Mouse (Mus musculus) hindbrain, embryonic 11.5 days (tissue): ENCODE measurements at regions not wholly inside any gene's neighbourhood (a gene's known extent, or its start where the extent isn't known, plus 50 kb on each side); places are given as distances from the start of the nearest gene placed in this dataset.

Source experiments
- ATAC-seq: fragments of 200-750 bp; cut with Nextera tagmentation; 2 replicates; pipeline ENCODE4 v1.8.0; 2017; ENCODE audit warnings: mild to moderate bottlenecking, moderate TSS enrichment, moderate library complexity; ENCODE audit not compliant: low FRiP score
- DNase-seq: peaks from one replicate; pipeline ENCODE4 v3.0.0-alpha.2; 2015; ENCODE audit warnings: low spot score
- H3K27ac ChIP-seq: fragments of 300-500 bp; sonication (generic); 2 replicates; pipeline ENCODE4 v1.5.1; 2014; ENCODE audit warnings: mild to moderate bottlenecking, low read depth, low read length
- H3K27me3 ChIP-seq: fragments of 300-500 bp; sonication (generic); 2 replicates; pipeline ENCODE4 v1.6.1; 2014; ENCODE audit warnings: mild to moderate bottlenecking, low read length, moderate library complexity, mixed read lengths; ENCODE audit not compliant: control insufficient read depth, insufficient read depth
- H3K36me3 ChIP-seq: fragments of 300-500 bp; sonication (generic); 2 replicates; pipeline ENCODE4 v1.6.1; 2014; ENCODE audit warnings: mild to moderate bottlenecking, low read length, moderate library complexity, mixed read lengths; ENCODE audit not compliant: control insufficient read depth, insufficient read depth
- H3K4me1 ChIP-seq: fragments of 300-500 bp; sonication (generic); replicated peaks from 2 replicates; pipeline ENCODE4 v1.6.1; 2014; ENCODE audit warnings: low read length, mixed read lengths; ENCODE audit not compliant: control insufficient read depth, insufficient read depth
- H3K4me2 ChIP-seq: fragments of 300-500 bp; sonication (generic); replicated peaks from 2 replicates; pipeline ENCODE4 v1.6.1; 2014; ENCODE audit warnings: mild to moderate bottlenecking, low read depth, low read length
- H3K4me3 ChIP-seq: fragments of 300-500 bp; sonication (generic); 2 replicates; pipeline ENCODE4 v1.5.1; 2014; ENCODE audit warnings: low read depth, low read length
- H3K9ac ChIP-seq: fragments of 300-500 bp; sonication (generic); 2 replicates; pipeline ENCODE4 v1.6.1; 2014; ENCODE audit warnings: low read depth, low read length
- H3K9me3 ChIP-seq: fragments of 300-500 bp; sonication (generic); 2 replicates; pipeline ENCODE4 v1.6.1; 2016; ENCODE audit warnings: low read length; ENCODE audit not compliant: control insufficient read depth
- WGBS: fragments of 180-500 bp; shearing (Covaris S2); extraction: QIAGEN DNeasy Blood & Tissue Kit; methylation state at CpG from one replicate; pipeline ENCODE4 v1.1.7; 2014; 5-methylcytosine and 5-hydroxymethylcytosine counted together

- Histone ChIP-seq H3K27me3 (no peaks in the 10 kb centered on the region), H3K27ac (no peak overlapping the region), H3K4me3 (no peak overlapping the region), H3K36me3 (no peaks in the 10 kb centered on the region), H3K9ac (no peak overlapping the region), H3K9me3 (no peaks in the 10 kb centered on the region), H3K4me2 (no peak overlapping the region), H3K4me1 (no peaks in the 10 kb centered on the region)
- ATAC-seq = no peak
- DNase-seq = no peak
- 57% methylated on average over 1 of the region's 1 CpGs for WGBS
These were observed 65.7 kb upstream of the Acsl4 start for GRCm38 (mm10) chrX:142456022-142456421.

- Histone ChIP-seq H3K9ac (no peak overlapping the region), H3K36me3 (no peaks in the 10 kb centered on the region), H3K27me3 (no peaks in the 10 kb centered on the region; the same call in 1 of the 2 replicates), H3K9me3 (no peaks in the 10 kb centered on the region), H3K4me3 (no peak overlapping the region), H3K4me2 (no peak overlapping the region), H3K27ac (no peak overlapping the region), H3K4me1 (no peaks in the 10 kb centered on the region)
- WGBS = 71% methylated on average over 2 of the region's 2 CpGs
- DNase-seq (no peak), ATAC-seq (no peak)
These were observed 73.8 kb upstream of the Acsl4 start for GRCm38 (mm10) chrX:142464174-142464573.

- 75% methylated on average over 6 of the region's 6 CpGs for WGBS
These were observed 74.4 kb upstream of the Acsl4 start for GRCm38 (mm10) chrX:142464756-142465155.

GRCm38 (mm10) chrX:142467850-142468256, 77.5 kb upstream of the Acsl4 start:
- Histone ChIP-seq H3K9me3 (no peaks in the 10 kb centered on the region), H3K36me3 (no peaks in the 10 kb centered on the region), H3K4me1 (no peaks in the 10 kb centered on the region), H3K27ac (0 out of 2 replicates have a peak overlapping the region, but pooled peaks have one; percentile 42), H3K9ac (no peak overlapping the region), H3K4me3 (no peak overlapping the region), H3K4me2 (no peak overlapping the region), H3K27me3 (no peaks in the 10 kb centered on the region; the same call in 1 of the 2 replicates)
- DNase-seq (peak; percentile 46), ATAC-seq (peak; percentile 69)
- 21% methylated on average over 5 of the region's 5 CpGs for WGBS

More at GRCm38 (mm10) chrX:142464756-142465155, 74.4 kb upstream of the Acsl4 start:
- no peak overlapping the region for H3K9ac ChIP-seq
- no peaks in the 10 kb centered on the region; the same call in 1 of the 2 replicates for H3K27me3 ChIP-seq
- no peak overlapping the region for H3K4me3 ChIP-seq
- no peaks in the 10 kb centered on the region for H3K4me1 ChIP-seq
- H3K36me3 ChIP-seq = no peaks in the 10 kb centered on the region
- DNase-seq = no peak
- no peak overlapping the region for H3K27ac ChIP-seq
- H3K4me2 ChIP-seq = no peak overlapping the region
- H3K9me3 ChIP-seq = no peaks in the 10 kb centered on the region
- ATAC-seq = no peak

GRCm38 (mm10) chrX:142468388-142468787, 78.1 kb upstream of the Acsl4 start:
- Histone ChIP-seq H3K9ac (no peak overlapping the region), H3K27ac (0 out of 2 replicates have a peak overlapping the region, but pooled peaks have one; percentile 42), H3K4me3 (no peak overlapping the region), H3K4me1 (no peaks in the 10 kb centered on the region), H3K27me3 (no peaks in the 10 kb centered on the region; the same call in 1 of the 2 replicates), H3K36me3 (no peaks in the 10 kb centered on the region), H3K9me3 (no peaks in the 10 kb centered on the region), H3K4me2 (no peak overlapping the region)
- DNase-seq = no peak
- ATAC-seq = no peak
- 30% methylated on average over 4 of the region's 4 CpGs for WGBS

GRCm38 (mm10) chrX:142469048-142469634, 78.8 kb upstream of the Acsl4 start:
- WGBS = 13% methylated on average over 7 of the region's 7 CpGs
- DNase-seq (peak; percentile 33), ATAC-seq (no peak)
- Histone ChIP-seq H3K27ac (no peak overlapping the region), H3K9me3 (no peaks in the 10 kb centered on the region), H3K36me3 (no peaks in the 10 kb centered on the region), H3K4me3 (no peak overlapping the region), H3K4me2 (no peak overlapping the region), H3K9ac (no peak overlapping the region), H3K27me3 (no peaks in the 10 kb centered on the region), H3K4me1 (no peaks in the 10 kb centered on the region)

GRCm38 (mm10) chrX:142470083-142470482, 79.7 kb upstream of the Acsl4 start:
- ATAC-seq = no peak
- H3K4me2 ChIP-seq = no peak overlapping the region
- H3K27me3 ChIP-seq = no peaks in the 10 kb centered on the region
- H3K27ac ChIP-seq = no peak overlapping the region
- H3K9me3 ChIP-seq = no peaks in the 10 kb centered on the region
- WGBS = 91% methylated on average over 1 of the region's 1 CpGs
- H3K9ac ChIP-seq = no peak overlapping the region
- H3K4me1 ChIP-seq = no peaks in the 10 kb centered on the region
- DNase-seq = no peak
- H3K36me3 ChIP-seq = no peaks in the 10 kb centered on the region
- H3K4me3 ChIP-seq = no peak overlapping the region

GRCm38 (mm10) chrX:142481203-142481815, 91.0 kb upstream of the Acsl4 start:
- Histone ChIP-seq H3K27me3 (peaks cover 2% of the 10 kb centered on the region; the same call in 1 of the 2 replicates), H3K4me1 (no peaks in the 10 kb centered on the region), H3K9ac (no peak overlapping the region), H3K27ac (no peak overlapping the region), H3K9me3 (no peaks in the 10 kb centered on the region), H3K4me3 (no peak overlapping the region), H3K36me3 (no peaks in the 10 kb centered on the region), H3K4me2 (no peak overlapping the region)
- no peak for ATAC-seq
- 80% methylated on average over 5 of the region's 5 CpGs for WGBS
- DNase-seq = no peak

- H3K27ac ChIP-seq = no peak overlapping the region
- 86% methylated on average over 4 of the region's 4 CpGs for WGBS
- no peak for ATAC-seq
- no peak for DNase-seq
- H3K27me3 ChIP-seq = no peaks in the 10 kb centered on the region; the same call in 1 of the 2 replicates
- no peak overlapping the region for H3K9ac ChIP-seq
- H3K4me3 ChIP-seq = no peak overlapping the region
- H3K4me2 ChIP-seq = no peak overlapping the region
- no peaks in the 10 kb centered on the region for H3K36me3 ChIP-seq
- H3K9me3 ChIP-seq = no peaks in the 10 kb centered on the region
- H3K4me1 ChIP-seq = no peaks in the 10 kb centered on the region
These were observed 97.7 kb upstream of the Acsl4 start for GRCm38 (mm10) chrX:142488078-142488477.
